ENCODE assay signal across 14 mouse cellular contexts in the genomic region with DNA sequence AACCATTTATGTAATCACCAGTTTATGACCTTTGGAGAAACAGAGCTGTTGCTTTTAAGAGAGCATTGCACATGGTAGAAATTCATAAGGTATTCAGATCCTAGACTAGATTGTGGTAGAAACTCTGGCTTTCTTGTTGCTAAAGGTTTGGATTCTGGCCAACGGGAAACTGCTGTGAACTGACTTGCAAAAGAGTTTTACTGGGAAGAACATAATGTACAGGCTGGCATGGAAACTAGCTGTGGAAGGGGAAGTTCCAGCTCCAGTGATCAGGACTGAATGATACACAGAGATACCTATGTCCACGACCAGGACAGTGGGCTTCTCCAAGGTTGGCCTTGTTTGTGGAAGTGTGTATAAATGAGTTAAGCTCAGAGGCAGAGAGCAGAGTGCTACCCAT.
A peak's percentile ranks its signal among the peaks of the same experiment; 100 is the strongest.
DNase-seq lines count a peak whose midpoint lies in the region; ATAC-seq and TF ChIP-seq lines count a peak whose summit lies in the region.
"Had no signal": no experiment of that assay in that cellular context is flagged by ENCODE, and none has a peak within 500 bp of the region (broad histone marks: within the 10 kb centered on the region; RNA-seq: fewer than 3 reads in every experiment).

No protein-coding gene starts in this region.

- peak; percentile 17 for DNase-seq in kidney, adult 2 months
- no peak for DNase-seq in kidney, postnatal 4 days
- DNase-seq in limb, embryonic 14.5 days (ENCODE audit: low spot score): peak; percentile 27
- no peak for DNase-seq in limb, embryonic 10.5 days (ENCODE audit: low spot score)
- DNase-seq in adipocyte (ENCODE audit: low spot score): peak; percentile 2
- peak; percentile 17 for DNase-seq in gonadal fat pad, adult 2 months (ENCODE audit: low read depth)
- DNase-seq in gastrocnemius, postnatal 10 days: no peak
- DNase-seq in cerebellum, postnatal 14 days: no peak
- DNase-seq: adrenal gland, postnatal 25 days; cerebellum, adult 11 months; heart, postnatal 10 days had no signal

- TF ChIP-seq CTCF in kidney, adult 2 months (conservative IDR thresholded peaks at IDR 0.05; ENCODE audit: insufficient read depth, insufficient read length, low read depth, low read length): no peak

- no peak overlapping the region for H3K4me2 ChIP-seq in limb, embryonic 14.5 days (replicated peaks; ENCODE audit: low read depth, low read length, severe bottlenecking)
- H3K4me2 ChIP-seq: hindbrain, embryonic 15.5 days; liver, embryonic 15.5 days had no signal

- no peaks in the 10 kb centered on the region for H3K4me1 ChIP-seq in kidney, adult 2 months (ENCODE audit: control insufficient read depth, insufficient read depth, low read length)
- peaks cover 5% of the 10 kb centered on the region; the same call in 1 of the 2 replicates for H3K4me1 ChIP-seq in limb, embryonic 14.5 days (ENCODE audit: control insufficient read depth, insufficient read depth, low read length)
- no peaks in the 10 kb centered on the region for H3K4me1 ChIP-seq in limb, embryonic 10.5 days
- H3K4me1 ChIP-seq: hindbrain, embryonic 15.5 days; liver, embryonic 15.5 days had no signal

- H3K36me3 ChIP-seq in kidney, adult 2 months (ENCODE audit: control insufficient read depth, insufficient read depth, low read length): no peaks in the 10 kb centered on the region
- H3K36me3 ChIP-seq in limb, embryonic 14.5 days (ENCODE audit: control insufficient read depth, insufficient read depth, low read length): no peaks in the 10 kb centered on the region
- no peaks in the 10 kb centered on the region for H3K36me3 ChIP-seq in limb, embryonic 10.5 days
- H3K36me3 ChIP-seq: G1E; hindbrain, embryonic 15.5 days; liver, embryonic 15.5 days had no signal

- WGBS in kidney, adult 2 months: 57% methylated on average over 2 of the region's 2 CpGs
- 55% methylated on average over 2 of the region's 2 CpGs for WGBS in limb, embryonic 14.5 days
- WGBS in limb, embryonic 10.5 days: 83% methylated on average over 2 of the region's 2 CpGs

- no peak for TF ChIP-seq POLR2A in kidney, adult 2 months (IDR thresholded peaks at IDR 0.05; ENCODE audit: low read depth, low read length)
- no peak for TF ChIP-seq POLR2A in limb, embryonic 14.5 days (IDR thresholded peaks at IDR 0.05; ENCODE audit: borderline replicate concordance, extremely low read depth, insufficient read depth, insufficient read length)

- H3K9ac ChIP-seq in limb, embryonic 14.5 days (ENCODE audit: low read depth, low read length, severe bottlenecking): no peak overlapping the region
- H3K9ac ChIP-seq: hindbrain, embryonic 15.5 days; liver, embryonic 15.5 days had no signal

- no peak overlapping the region for H3K4me3 ChIP-seq in kidney, adult 2 months (ENCODE audit: insufficient read depth, low read depth, low read length)
- H3K4me3 ChIP-seq in limb, embryonic 14.5 days (replicated peaks; ENCODE audit: low read length): no peak overlapping the region
- H3K4me3 ChIP-seq in limb, embryonic 10.5 days: no peak overlapping the region
- H3K4me3 ChIP-seq: hindbrain, embryonic 15.5 days; liver, embryonic 15.5 days had no signal

- no peak overlapping the region for H3K27ac ChIP-seq in kidney, adult 2 months (ENCODE audit: insufficient read depth, low read depth, low read length)
- no peak overlapping the region for H3K27ac ChIP-seq in limb, embryonic 14.5 days (replicated peaks; ENCODE audit: low read depth, low read length)
- H3K27ac ChIP-seq in limb, embryonic 10.5 days: no peak overlapping the region
- H3K27ac ChIP-seq: hindbrain, embryonic 15.5 days; liver, embryonic 15.5 days had no signal

- no peaks in the 10 kb centered on the region; the same call in 1 of the 2 replicates for H3K27me3 ChIP-seq in kidney, adult 2 months (replicated peaks; ENCODE audit: control insufficient read depth, insufficient read depth, low read length)
- no peaks in the 10 kb centered on the region for H3K27me3 ChIP-seq in limb, embryonic 14.5 days (ENCODE audit: control insufficient read depth, insufficient read depth, low read length)
- no peaks in the 10 kb centered on the region for H3K27me3 ChIP-seq in limb, embryonic 10.5 days (ENCODE audit: low read depth, poor library complexity, severe bottlenecking)
- H3K27me3 ChIP-seq: hindbrain, embryonic 15.5 days; liver, embryonic 15.5 days had no signal

- no peak for ATAC-seq in limb, embryonic 14.5 days (ENCODE audit: low FRiP score, low read depth)

- no peaks in the 10 kb centered on the region for H3K9me3 ChIP-seq in limb, embryonic 14.5 days (ENCODE audit: control insufficient read depth, low read length)
- no peaks in the 10 kb centered on the region for H3K9me3 ChIP-seq in limb, embryonic 10.5 days (replicated peaks)
- H3K9me3 ChIP-seq: hindbrain, embryonic 15.5 days; liver, embryonic 15.5 days had no signal

Comparison
In these comparisons a context has a peak if more than half of its experiments do, and no peak if none do; other contexts are left out.
1. DNase-seq: peak in kidney, adult 2 months (single experiment), limb, embryonic 14.5 days (single experiment), adipocyte (single experiment) and gonadal fat pad, adult 2 months (single experiment); none in kidney, postnatal 4 days (0 of 2), limb, embryonic 10.5 days (single experiment), gastrocnemius, postnatal 10 days (single experiment) and cerebellum, postnatal 14 days (0 of 2).